Mouse (Mus musculus): ENCODE results near the gene Psmb7. TPM values are rescaled to one million over a fixed set of nuclear protein-coding genes. Genes with fewer than 3 reads are reported as not detected.

Psmb7 gene
- 100 to 1,000 TPM; 278 to 306 TPM for total RNA-seq (2021)
- long read RNA-seq, experiment 1, transcript Psmb7-201 (8 exons, 1,160 nt): major isoform, 62 of 68 reads
- long read RNA-seq, experiment 1, partial matches to known transcripts: 6 of 68 reads
- long read RNA-seq, experiment 1, other reads (novel, unspliced or antisense): 0 of 68 reads
- long read RNA-seq, experiment 2, transcript Psmb7-201 (8 exons, 1,160 nt): major isoform, 75 of 87 reads
- long read RNA-seq, experiment 2, partial matches to known transcripts: 8 of 87 reads
- long read RNA-seq, experiment 2, other reads (novel, unspliced or antisense): 4 of 87 reads

- DNase-seq: peak; percentile 86
Measured at GRCm38 (mm10) chr2:38643625-38644427, at the start of gene Psmb7. Gene Psmb7 (minus strand): TSS chr2:38644087.

- no peak for DNase-seq
Measured at GRCm38 (mm10) chr2:38691542-38691941, 47.7 kb upstream of the Psmb7 start.

GRCm38 (mm10) chr2:38689881-38690280 is 46.0 kb upstream of the Psmb7 start:
- DNase-seq: no peak

DNA sequence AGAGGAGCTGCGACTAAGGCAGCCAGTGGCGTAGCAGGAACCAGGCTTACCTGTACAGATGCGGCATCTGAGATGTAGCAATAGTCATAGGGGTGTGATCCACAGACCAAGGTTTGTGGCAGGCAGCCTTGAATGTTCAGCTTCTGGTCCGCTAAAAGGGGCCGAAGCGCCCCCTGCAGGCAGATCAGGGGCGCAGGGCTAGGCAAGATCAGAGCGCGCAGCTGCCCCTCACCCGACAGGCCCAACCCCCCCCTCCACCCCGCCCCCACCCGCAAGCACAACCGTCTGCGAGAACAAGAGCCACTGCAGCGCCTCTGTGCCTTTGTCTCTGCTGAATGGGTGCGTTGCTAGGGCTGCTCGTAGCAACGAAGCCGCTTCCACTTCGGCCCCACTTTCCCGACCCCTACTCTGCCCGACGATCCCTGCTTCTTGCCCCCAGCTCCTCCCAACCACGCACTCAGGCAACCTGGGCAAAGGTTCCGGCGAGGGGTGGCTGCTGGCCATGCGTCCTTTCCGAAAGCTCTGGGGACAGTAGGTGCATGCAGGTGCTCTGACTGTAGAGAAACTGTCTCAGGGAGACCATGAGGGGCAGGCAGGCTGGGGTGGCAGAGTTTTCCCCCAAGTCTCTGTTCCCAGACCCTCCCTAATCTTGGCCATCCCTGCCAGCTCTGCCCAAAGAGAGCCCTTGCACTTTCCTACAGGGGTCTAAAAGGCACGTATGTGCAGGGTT is 45.1 kb upstream of the Psmb7 start:
- DNase-seq: no peak

GRCm38 (mm10) chr2:38685746-38686145 is 41.9 kb upstream of the Psmb7 start:
- DNase-seq: no peak

DNA sequence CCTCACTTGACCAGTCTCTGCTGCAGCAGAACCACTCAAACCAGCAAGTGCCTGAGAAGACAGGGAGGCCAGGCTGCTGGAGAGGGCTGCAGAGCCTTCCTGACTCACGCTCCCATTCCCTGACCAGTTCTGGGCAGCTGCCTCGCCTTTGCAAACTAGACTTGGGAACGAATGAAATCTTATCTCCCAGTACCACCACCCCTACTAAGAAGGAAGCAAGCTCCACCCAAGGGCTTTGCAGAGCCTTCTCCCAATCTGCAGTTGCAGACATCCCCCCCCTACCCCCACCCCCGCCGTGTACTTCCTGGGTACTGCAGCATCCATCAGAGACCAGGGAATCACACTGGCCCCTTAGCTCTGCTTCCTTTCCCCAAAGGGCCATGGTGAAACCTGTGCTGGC is 39.2 kb upstream of the Psmb7 start:
- no peak for DNase-seq

- DNase-seq: no peak
Measured at GRCm38 (mm10) chr2:38682209-38682608, 38.3 kb upstream of the Psmb7 start.

DNA sequence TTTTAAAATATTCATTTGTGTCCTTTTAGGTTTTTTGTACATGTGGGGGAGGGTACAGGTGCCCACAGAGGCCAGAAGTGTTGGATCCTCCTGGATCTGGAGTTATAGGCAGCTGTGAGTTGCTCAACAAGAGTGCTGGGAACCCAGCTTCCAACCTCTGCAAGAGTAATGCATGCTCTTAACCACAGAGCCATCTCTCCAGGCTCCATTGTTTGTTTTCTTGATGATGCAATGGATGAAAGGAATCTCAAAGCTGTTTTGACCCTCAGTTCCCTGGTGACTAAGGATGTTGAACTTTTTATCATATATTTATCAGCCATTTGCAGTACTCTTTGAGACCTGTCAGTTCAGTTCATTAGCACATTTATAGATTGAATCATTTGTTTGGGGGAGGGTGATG is 35.1 kb upstream of the Psmb7 start:
- no peak for DNase-seq

- no peak for DNase-seq
Measured at GRCm38 (mm10) chr2:38675366-38675969, 31.6 kb upstream of the Psmb7 start.

DNA sequence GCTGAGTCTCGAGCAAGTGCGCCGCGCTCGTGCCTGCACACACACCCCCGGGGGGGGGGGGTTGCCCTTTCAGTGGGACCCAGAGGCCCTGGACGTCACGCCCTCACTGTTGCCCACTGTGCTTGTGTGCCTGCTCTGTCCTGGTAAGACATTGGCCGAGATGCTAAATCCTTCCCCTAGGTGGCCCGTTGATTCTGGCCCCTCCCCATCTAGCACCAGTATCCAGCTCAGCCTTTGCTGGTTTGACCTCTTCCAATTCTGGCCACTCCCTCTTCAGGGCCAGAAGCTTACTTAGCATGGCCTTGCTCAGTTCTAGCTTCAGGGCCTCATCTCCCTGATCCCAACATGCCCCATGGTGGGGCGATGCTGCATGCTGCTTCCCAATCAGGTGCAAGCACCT is 28.6 kb upstream of the Psmb7 start:
- DNase-seq: no peak

DNA sequence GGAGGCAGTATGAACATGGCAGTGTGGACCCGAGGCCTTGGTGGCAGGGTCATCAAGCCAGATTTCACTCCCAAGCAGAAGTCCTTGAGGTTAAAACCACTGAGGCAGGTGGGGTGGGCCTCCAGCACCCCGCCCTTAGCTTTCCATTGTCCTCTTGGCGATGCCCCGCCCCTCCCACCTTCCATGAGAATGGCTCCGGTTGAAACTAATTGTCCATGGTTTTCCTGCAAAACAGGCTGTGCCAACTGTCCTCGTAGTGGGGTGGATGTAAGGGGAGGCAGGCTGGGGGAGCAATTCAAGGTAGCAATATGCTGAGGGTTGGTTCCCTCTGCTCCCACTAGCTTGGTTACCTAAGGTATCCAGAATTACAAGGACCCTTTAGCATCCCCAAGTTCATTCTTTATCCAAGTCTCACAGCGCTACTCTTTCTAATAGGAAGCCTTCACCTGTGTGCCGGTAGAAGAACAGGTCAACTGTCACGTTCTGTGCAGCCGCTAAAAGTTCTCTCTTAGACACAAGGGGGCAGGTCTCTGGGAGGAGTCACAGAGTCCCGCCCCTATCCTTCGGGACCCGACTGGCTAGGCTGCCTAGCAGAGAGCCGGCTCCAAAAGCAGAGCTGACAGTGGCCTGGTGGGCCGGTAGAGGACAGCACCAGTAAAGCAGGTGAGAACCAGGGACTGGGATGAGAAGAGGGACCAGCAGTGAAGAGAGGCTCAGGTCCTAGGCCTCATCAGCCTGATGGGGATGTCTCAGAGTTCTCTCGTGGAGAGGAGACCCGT is 25.1 kb upstream of the Psmb7 start:
- no peak for DNase-seq

GRCm38 (mm10) chr2:38661398-38661797 is 17.5 kb upstream of the Psmb7 start:
- no peak for DNase-seq

- peak; percentile 87 for DNase-seq
Measured at GRCm38 (mm10) chr2:38658338-38658836, 14.5 kb upstream of the Psmb7 start.

DNA sequence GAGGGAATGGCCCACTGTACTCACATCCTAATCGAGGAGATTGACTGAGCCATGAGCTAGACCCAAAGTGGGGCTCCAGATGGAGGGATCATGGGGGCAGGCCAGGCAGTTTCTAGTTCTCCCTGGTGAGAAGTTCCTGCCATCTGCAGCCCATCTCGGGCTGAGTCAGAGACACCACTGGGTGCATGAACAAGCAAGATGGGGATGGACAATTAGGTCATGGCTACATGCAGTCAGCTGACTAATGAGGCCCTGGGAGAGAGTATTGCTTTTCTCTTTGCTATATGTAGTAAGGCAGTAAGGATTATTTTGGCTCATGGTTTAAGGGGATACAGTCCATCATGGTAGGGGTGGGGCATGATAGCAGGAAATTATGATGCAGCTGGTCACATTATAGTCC is 9.8 kb upstream of the Psmb7 start:
- no peak for DNase-seq

- no peak for DNase-seq
Measured at GRCm38 (mm10) chr2:38653293-38653619, 9.4 kb upstream of the Psmb7 start.

GRCm38 (mm10) chr2:38652565-38653292 is 8.8 kb upstream of the Psmb7 start:
- DNase-seq: peak; percentile 19

GRCm38 (mm10) chr2:38652098-38652497 is 8.2 kb upstream of the Psmb7 start:
- DNase-seq: no peak

GRCm38 (mm10) chr2:38650340-38650739 is 6.5 kb upstream of the Psmb7 start:
- no peak for DNase-seq

GRCm38 (mm10) chr2:38647661-38648060 is 3.8 kb upstream of the Psmb7 start:
- DNase-seq: no peak

- no peak for DNase-seq
Measured at GRCm38 (mm10) chr2:38647201-38647606, 3.3 kb upstream of the Psmb7 start.

DNA sequence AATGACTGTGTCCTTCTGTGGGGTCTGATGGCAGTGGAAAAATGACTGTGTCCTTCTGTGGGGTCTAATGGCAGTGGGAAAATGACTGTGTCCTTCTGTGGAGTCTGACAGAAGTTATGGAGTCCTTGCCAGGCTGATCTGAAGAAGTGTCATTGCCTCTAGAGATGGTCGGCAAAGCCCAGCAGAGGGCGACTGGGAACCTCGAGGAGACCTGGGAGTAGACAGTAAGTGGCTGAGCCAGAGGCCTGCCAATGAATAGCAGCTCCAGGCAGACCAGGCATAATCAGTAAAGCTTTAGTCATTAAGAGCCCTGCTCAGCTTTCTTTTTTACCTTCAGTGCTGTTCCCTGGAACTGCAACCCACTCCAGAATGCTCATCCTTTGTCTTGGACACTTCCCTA is 2.0 kb upstream of the Psmb7 start:
- DNase-seq: peak; percentile 61

Data from gastrocnemius, postnatal 10 days (tissue).